Mouse (Mus musculus) lung, postnatal 36 days (tissue): ENCODE data around the gene Tssk6.
A peak's percentile ranks its signal among the peaks of the same experiment; 100 is the strongest.

Source experiments
- DNase-seq: peaks from one replicate; pipeline ENCODE4 v3.0.0; 2022; ENCODE audit warnings: mixed read lengths

Tssk6 gene

GRCm38 (mm10) chr8:69887289-69888243, 14.4 kb upstream of the Tssk6 start, which contains the start of gene Cilp2:
Cilp2 (minus strand) TSS chr8:69887687.
- DNase-seq = peak; percentile 56

DNA sequence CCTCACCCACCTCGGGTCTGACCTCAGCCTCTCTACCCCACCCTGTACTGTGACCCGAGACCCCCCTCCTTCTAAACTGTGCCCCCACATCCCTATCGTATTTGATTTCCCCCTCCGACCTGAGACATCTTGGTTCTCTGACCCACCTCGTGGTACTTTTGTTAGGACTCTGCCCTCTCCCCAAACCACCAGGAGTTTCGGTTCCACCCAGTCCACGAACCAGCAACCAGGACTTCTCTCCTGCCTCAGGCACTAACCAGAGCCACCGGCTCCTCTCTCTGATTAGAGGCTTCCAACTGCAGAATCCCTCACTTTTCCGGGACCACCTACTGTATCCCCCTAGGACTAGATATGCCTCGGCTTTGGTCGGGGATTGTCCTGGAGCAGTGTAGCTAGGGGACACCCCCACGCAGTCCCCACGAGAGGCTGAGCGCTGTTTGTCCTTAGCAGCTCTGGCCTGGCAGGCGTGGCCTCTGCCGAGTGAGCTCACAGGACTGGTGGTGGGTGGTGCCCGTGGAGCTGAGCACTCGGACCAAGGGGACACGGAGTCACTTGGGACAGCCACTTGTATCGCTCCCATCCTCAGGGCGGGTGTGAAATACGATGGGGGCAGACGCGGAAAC, 13.6 kb upstream of the Tssk6 start:
- DNase-seq = peak; percentile 43

- DNase-seq = no peak
These were observed 13.1 kb upstream of the Tssk6 start for GRCm38 (mm10) chr8:69888902-69889301.

DNA sequence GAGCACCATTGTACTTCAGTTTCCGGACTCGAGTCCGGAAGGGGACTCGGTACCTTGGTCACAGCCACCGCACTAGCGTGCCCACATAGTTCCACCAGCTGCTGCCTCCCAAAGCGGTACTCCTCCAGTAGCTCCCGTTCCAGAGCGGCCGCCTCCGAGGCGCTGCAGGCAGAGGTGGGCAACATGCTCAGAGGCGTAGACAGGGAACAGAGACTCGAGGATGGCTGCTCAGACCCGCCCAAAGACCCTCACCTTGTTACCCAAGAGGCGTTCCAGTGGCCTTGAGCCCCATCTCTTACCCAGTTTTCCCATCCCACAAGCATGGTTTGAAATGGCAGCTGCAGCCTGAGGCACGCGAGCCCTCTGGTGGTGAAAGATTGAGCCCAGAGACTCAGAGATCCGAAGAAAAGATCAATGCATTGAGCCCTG, 11.2 kb upstream of the Tssk6 start:
- DNase-seq = peak; percentile 56

DNA sequence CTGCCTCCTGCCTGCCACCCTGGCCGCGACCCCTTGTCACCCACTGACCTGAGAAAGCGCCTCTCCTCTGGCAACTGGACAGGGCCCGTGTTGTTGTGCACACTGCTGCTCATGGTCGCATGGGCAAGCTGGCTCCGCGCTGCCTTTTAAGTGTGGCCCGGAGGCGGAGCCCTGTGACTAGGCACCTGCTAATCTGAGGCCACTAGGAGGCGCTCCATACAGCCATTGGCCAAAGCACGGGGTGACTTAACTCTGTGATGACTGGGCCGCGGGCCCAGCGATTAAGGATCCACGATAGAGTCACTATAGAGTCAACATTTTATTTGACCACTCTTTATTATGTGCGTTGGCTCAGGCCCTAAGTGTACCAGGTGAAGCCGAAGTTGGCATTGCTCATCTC, 8.1 kb upstream of the Tssk6 start:
- DNase-seq = peak; percentile 77

GRCm38 (mm10) chr8:69894836-69895332, 7.1 kb upstream of the Tssk6 start:
- DNase-seq = no peak

DNA sequence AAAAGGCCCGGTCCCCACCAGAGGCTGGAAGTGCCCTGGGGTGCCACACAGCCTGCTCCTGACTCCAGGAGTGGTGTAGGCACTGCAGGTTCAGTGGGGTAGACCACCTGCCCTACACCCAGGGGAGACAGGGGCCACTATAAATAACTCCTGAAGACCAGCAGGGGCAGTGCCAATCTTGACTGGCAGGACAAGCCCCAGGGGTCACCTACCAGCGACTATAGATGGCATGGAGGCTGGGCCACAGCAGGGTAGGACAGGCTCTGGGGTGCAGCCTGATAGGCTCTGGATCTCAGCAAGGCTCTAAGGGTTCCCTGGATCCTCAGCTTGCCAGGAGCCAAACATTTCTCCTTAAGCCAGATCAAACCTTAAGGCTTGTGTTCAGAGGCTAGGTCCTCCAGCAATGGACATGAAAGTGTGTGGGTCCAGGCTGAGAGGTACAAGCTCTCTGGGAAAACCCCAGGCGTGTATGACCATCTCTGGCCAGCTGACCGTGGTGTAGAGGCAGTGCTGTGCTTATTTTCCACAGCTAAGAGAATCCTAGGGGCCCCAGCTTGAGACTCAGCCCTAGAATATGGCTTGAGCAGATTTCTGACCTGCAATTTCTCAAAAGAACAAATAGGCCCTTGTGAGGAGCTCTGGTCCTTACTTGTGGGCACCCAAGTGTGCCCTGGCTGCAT, 6.1 kb upstream of the Tssk6 start:
- no peak for DNase-seq

DNA sequence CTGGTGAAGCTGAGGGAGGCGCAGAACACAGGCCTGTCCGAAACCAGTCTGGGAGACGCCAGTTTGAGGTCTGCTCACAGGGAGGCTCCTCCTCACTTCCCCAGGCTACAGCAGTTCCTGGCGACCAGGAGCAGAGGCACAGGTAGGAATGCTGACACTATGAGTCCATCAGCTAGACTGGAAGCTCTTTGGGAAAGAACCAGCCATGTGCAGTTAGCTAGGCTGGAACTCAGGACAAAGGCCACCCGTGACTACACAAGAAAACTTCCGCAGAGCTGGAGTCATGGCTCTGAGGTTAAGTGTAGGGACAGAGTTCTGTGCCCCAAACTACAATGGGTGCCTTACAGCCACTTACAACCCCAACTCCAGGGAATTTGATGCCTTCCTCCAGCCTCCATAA, 4.1 kb upstream of the Tssk6 start:
- DNase-seq = no peak

DNA sequence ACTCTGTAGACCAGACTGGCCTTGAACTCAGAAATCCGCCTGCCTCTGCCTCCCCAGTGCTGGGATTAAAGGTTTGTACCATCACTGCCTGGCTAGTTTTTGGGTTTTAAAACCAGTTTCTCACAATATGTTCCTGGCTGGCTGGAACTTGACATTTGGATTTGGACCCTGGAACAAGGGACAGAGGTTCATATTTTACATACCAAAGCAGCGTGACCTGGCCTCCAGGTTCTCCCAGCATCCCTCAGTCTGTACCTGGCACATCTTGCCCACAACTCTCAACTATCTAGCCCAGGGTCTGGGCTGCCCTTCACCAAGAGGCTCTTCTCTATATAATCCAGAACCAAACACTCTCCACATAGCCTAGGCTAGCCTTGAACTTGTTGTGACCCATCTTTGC, 2.1 kb upstream of the Tssk6 start:
- DNase-seq = no peak

GRCm38 (mm10) chr8:69900895-69901451, 1.0 kb upstream of the Tssk6 start:
- DNase-seq = no peak

GRCm38 (mm10) chr8:69901484-69902162, 361 bp upstream of the Tssk6 start:
- DNase-seq = peak; percentile 98

DNA sequence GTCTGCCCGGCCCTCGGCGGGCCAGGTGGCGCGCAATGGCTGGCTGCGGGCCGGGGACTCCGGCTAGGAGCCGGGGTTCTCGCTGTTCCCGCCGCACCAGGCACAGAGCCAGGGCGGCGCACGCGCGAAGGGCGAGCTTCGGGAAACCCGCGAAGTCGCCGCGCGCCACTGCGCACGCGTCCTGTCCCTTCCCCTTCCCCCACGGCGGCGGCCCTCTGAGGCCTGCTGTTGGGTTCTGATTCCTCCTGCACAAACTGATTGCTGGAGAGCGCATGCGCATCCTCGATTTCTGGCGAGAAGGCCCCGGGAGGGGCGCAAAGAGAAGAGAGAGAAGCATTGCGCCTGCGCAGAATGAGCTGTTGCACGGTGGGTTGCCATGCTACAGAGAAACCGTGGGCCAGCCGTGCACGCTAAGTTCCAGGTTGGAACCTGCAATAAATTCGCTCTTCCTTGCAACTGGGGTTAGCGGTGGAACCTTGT, 1.1 kb downstream of the Tssk6 start:
- peak; percentile 99 for DNase-seq

GRCm38 (mm10) chr8:69904096-69904495, 2.1 kb downstream of the Tssk6 start:
- no peak for DNase-seq

- DNase-seq = no peak
These were observed 4.3 kb downstream of the Tssk6 start for GRCm38 (mm10) chr8:69906260-69906659.

DNA sequence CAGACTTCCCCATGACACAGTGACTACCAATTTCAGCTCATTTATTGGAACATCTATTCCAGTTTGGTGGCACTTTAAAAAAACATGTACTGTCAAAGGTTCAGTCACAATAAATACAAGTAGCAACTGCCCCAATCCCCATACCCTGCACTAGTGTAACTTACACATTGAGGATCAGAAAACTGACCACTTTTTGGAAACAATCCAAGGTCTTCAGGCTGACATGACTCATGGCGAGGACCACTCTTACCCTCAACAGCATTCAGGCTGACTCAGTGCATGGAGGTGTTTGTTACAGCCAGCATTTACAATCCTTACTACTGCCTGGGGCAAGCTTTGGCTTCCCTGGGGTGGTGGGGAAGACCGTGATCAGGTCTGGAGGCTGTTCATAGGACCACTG, 5.1 kb downstream of the Tssk6 start:
- DNase-seq = no peak

DNA sequence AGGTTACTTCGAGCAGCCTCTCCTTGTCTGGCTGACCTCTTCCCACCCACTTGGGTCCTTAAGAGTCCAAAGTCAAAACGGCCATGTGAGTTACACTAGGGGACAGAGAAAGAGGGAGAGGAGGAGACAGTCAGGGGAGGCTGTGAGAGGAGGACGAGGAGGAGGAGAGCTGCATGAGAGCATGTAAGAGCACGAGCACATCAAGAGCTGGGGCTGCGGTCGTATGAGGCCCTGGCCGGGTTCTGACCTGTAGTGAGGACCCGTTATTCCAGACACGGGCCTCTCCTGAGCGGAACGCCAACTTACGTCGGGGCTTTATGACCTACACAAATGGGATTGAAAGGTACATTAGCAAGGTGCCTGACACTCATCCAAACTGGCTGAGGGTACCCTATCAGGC, 9.9 kb downstream of the Tssk6 start:
- no peak for DNase-seq

DNA sequence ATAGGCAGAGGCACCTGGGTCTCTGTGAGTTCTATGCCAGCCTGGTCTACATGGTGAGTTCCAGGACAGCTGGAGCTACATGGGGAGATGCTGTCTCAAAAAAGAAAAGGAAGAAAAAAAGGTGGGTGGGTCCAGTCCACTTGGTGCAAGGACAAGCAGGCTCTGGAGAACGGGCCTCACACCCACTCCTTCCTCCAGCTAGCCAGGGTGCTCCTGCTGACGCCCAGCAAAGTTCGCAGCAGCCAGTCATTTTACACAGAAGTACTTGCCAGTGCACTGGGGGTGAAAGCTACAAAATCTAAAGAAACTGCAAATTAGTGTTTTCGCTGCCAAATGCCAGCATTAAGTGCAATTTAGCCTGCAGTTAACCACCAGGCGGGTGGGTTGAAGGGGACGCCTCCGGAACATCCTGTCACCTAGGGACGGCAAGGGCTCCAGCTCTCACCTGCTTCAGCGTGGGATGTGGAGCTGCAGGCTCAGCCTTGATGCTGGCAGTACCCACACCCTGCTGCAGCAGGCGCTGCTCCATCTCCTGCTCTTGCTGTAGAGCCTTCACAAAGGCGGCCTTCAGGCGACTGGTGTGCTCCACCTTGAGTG, 10.6 kb downstream of the Tssk6 start:
- DNase-seq = no peak

GRCm38 (mm10) chr8:69914526-69914925, 12.5 kb downstream of the Tssk6 start:
- no peak for DNase-seq

GRCm38 (mm10) chr8:69915748-69916147, 13.8 kb downstream of the Tssk6 start:
- DNase-seq = no peak

DNA sequence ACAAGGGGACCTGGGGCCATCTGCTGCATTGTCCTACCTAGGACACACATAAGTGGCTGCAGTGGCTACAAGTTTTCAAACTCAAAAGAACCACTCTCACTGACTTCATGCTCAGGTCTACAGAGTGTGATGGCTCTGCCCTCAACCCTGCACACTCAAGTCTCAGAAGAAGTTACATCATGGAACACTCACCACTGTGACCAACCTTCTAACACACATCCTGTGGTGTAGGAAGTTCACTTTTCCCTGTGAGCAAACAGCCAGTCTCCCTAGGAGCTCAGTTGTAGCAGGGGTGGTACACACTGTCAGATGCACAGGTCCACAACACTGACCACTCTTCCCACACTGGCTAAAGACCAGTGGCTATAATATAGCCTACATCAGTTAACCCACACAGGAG, 16.5 kb downstream of the Tssk6 start:
- no peak for DNase-seq

- peak; percentile 94 for DNase-seq
These were observed 17.0 kb downstream of the Tssk6 start for GRCm38 (mm10) chr8:69919010-69919409.
